Mouse (Mus musculus): ENCODE measurements around the gene Btbd11.

DNA sequence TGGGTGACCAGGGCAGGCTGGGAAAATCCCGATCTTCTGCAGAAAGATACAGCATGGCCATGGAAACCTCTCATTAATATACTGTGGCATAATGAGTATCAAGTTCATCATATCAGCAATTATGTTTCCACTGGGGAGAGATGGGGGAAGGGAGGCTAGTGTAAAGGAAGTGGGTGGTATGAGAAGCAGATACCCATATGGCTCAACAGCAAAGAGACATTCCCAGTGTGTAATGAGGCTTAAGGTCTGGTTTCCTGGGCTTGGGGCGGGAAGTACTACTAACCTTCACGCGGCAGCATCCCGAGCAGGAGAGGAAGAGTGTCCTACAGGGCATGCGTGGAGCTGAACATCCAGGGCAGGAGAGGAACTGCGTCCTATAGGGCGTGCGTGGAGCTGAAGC, 39.4 kb upstream of the Btbd11 start:
- no peak for TF ChIP-seq CTCF (IDR thresholded peaks at IDR 0.05; ENCODE audit: insufficient read depth, low read length)
- no peak for TF ChIP-seq POLR2A (IDR thresholded peaks at IDR 0.05; ENCODE audit: borderline replicate concordance, extremely low read depth, low read depth, low read length)
